Mouse (Mus musculus) testis, adult 2 months (tissue): ENCODE results near the gene Tmem178. TPM values are rescaled to one million over a fixed set of nuclear protein-coding genes. Genes with fewer than 3 reads are reported as not detected.

Source experiments
- H3K27ac ChIP-seq: fragments of 200-500 bp; 2 replicates; pipeline ENCODE4 v1.5.1; 2012; ENCODE audit warnings: low read depth, low read length; ENCODE audit not compliant: control insufficient read depth, insufficient read depth
- H3K27me3 ChIP-seq: fragments of 200-500 bp; 2 replicates; pipeline ENCODE4 v1.6.1; 2012; ENCODE audit warnings: mild to moderate bottlenecking, low read length, moderate library complexity; ENCODE audit not compliant: control insufficient read depth, insufficient read depth
- H3K36me3 ChIP-seq: fragments of 200-500 bp; 2 replicates; pipeline ENCODE4 v1.6.1; 2012; ENCODE audit warnings: mild to moderate bottlenecking, low read length; ENCODE audit not compliant: control insufficient read depth, insufficient read depth
- H3K4me1 ChIP-seq: fragments of 200-500 bp; 2 replicates; pipeline ENCODE4 v1.6.1; 2012; ENCODE audit warnings: low read length; ENCODE audit not compliant: control insufficient read depth, insufficient read depth
- H3K4me3 ChIP-seq: fragments of 200-500 bp; 2 replicates; pipeline ENCODE4 v1.5.1; 2012; ENCODE audit warnings: low read depth, mild to moderate bottlenecking, low read length, moderate library complexity, mixed read lengths; ENCODE audit not compliant: control insufficient read depth
- CTCF ChIP-seq: fragments of 200-500 bp; IDR thresholded peaks from 2 replicates; pipeline ENCODE4 v1.5.1; 2012; ENCODE audit warnings: low read depth, mild to moderate bottlenecking, inconsistent platforms, low read length, moderate library complexity; ENCODE audit not compliant: control insufficient read depth, insufficient read depth, insufficient replicate concordance
- POLR2A ChIP-seq: fragments of 200-500 bp; IDR thresholded peaks from 2 replicates; pipeline ENCODE4 v1.6.1; 2012; ENCODE audit warnings: low read depth, mild to moderate bottlenecking, inconsistent platforms, low read length, moderate library complexity; ENCODE audit not compliant: control insufficient read depth
- polyA plus RNA-seq: library from polyadenylated mRNA; depleted of rRNA; stranded (reverse); fragments of >200 nt; gene quantifications from 2 replicates; pipeline ENCODE4 v1.2.3, GENCODE M21; 2012

Gene Tmem178
- polyA plus RNA-seq, 1 experiment: 0.30 TPM

DNA sequence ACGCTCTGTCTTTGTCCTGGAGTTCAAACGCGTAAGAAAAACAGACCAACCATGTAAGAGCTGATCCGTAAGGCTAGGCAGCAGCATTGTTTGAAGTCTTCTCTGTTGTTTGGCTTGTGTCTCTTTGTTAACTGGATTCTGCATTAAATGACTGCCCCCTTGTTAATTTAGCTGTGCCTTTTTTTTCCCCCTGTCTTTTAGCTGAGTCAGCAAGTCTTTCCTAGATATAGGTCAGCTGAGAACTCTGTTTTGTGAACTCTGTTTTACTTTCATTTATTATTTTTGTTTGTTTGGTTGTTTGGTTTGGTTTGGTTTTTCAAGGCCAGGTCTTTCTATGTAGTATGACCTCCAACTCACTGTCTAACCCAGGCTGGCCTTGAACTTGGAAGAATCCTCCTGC lies 57.2 kb downstream of the Tmem178 start:
- H3K36me3 ChIP-seq: no peaks in the 10 kb centered on the region
- TF ChIP-seq CTCF: no peak
- TF ChIP-seq POLR2A: no peak
- H3K4me1 ChIP-seq: no peaks in the 10 kb centered on the region
- no peak overlapping the region for H3K27ac ChIP-seq
- no peaks in the 10 kb centered on the region for H3K27me3 ChIP-seq
- H3K4me3 ChIP-seq: no peak overlapping the region

DNA sequence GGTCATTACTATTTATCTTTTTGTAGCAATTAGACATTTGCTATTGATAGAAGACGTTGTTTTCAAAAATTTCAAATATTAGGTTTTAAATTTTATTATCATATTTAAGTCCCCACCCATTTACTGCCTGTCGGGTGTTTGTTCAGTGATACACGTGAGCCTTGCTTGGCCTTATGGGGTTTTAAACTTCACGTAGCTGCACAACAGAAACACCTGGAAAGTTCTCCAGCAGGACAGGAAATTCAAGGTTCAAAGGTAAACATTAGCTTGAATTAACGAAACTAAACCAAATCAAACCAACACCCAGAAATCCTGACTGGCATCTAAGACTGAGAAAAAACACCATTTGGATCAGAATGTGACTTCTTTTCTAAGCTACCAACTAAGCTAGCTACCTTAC lies 57.7 kb downstream of the Tmem178 start:
- Histone ChIP-seq H3K36me3 (no peaks in the 10 kb centered on the region), H3K27me3 (no peaks in the 10 kb centered on the region), H3K4me1 (no peaks in the 10 kb centered on the region), H3K4me3 (no peak overlapping the region), H3K27ac (no peak overlapping the region)
- TF ChIP-seq POLR2A: no peak
- no peak for TF ChIP-seq CTCF

DNA sequence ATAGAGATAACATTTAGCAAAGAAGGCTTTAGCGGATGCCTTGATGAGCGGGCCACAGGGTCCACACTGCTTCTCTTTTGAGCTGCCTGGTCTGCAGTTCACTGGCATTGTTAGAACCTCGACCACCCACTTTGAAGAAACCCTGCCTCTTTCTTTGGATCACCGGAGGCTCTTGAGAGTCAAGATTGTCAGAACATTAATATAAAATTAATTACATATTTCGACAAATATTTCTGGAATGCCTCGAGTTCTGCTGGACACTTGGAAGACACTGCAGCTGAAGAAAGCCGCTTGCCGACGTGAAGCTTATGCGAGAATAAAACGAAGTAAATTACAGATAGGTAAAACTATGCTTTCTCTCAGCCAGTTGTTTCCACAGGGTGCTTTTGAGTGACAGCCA lies 60.0 kb downstream of the Tmem178 start:
- Histone ChIP-seq H3K27ac (no peak overlapping the region), H3K36me3 (no peaks in the 10 kb centered on the region), H3K27me3 (no peaks in the 10 kb centered on the region), H3K4me1 (no peaks in the 10 kb centered on the region), H3K4me3 (no peak overlapping the region)
- no peak for TF ChIP-seq POLR2A
- TF ChIP-seq CTCF: no peak

DNA sequence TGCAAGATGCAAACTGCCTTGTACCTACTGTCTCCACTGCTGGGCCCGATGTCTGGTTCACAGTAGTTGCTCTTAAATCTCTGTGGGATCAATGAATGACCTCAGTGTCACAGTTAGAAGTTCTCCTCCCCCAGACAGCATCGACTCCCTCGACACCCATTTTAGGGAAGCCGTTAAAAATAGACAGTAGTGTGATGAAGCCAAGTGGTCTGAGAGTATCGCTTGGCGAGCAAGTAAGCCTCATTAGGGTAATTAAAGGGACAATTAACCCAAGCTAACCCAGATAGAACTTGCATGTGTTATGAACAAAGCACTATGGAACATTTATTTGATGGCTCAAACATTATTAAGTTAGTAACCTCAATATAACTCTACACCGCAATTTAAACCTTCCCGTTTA lies 60.9 kb downstream of the Tmem178 start:
- Histone ChIP-seq H3K4me3 (no peak overlapping the region), H3K27me3 (no peaks in the 10 kb centered on the region), H3K4me1 (no peaks in the 10 kb centered on the region), H3K27ac (no peak overlapping the region), H3K36me3 (no peaks in the 10 kb centered on the region)
- TF ChIP-seq POLR2A: no peak
- no peak for TF ChIP-seq CTCF

DNA sequence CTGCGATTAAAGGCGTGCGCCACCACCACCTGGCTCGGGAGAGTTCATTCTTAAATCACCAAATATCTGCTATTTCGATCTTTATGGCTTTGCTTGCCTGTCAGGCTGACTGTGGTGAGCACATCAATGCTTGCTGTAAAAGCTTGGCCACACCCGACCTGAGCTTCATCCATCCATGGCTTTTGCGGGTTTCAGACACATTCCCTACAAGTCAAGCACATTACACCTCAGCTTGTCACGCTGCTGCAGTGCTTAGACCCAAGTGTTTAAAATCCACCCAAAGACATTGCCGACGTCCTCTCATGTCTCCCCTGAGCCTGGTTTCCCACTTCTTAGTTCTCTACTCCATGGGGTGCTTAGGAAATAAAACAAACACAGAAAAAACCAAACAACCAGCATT lies 64.7 kb downstream of the Tmem178 start:
- TF ChIP-seq POLR2A: no peak
- no peak for TF ChIP-seq CTCF
- H3K36me3 ChIP-seq: no peaks in the 10 kb centered on the region
- H3K27me3 ChIP-seq: no peaks in the 10 kb centered on the region
- H3K4me3 ChIP-seq: no peak overlapping the region
- H3K4me1 ChIP-seq: peaks cover 2% of the 10 kb centered on the region; the same call in 1 of the 2 replicates
- no peak overlapping the region for H3K27ac ChIP-seq

DNA sequence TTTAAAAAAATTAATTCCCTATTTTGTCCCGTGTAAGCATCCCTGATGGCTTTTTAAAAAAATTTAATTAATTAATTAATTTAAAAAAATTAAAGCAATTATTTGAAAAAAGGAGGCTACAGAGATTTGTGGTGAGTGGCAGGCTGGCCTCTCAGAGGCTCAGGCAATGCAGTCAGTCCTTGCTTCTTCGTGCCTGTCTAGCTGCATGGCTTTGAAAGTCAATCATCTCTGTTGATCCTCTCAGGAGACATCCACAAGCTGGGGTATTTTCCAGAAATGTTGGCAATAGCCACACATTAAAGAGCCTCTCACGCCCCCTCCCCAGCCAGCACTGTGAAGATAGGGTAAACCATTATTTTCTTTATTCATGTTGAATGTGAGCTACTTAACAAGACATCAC lies 65.8 kb downstream of the Tmem178 start:
- Histone ChIP-seq H3K4me1 (peaks cover 2% of the 10 kb centered on the region; the same call in 1 of the 2 replicates), H3K27ac (no peak overlapping the region), H3K36me3 (no peaks in the 10 kb centered on the region), H3K4me3 (no peak overlapping the region), H3K27me3 (no peaks in the 10 kb centered on the region)
- no peak for TF ChIP-seq CTCF
- TF ChIP-seq POLR2A: no peak

DNA sequence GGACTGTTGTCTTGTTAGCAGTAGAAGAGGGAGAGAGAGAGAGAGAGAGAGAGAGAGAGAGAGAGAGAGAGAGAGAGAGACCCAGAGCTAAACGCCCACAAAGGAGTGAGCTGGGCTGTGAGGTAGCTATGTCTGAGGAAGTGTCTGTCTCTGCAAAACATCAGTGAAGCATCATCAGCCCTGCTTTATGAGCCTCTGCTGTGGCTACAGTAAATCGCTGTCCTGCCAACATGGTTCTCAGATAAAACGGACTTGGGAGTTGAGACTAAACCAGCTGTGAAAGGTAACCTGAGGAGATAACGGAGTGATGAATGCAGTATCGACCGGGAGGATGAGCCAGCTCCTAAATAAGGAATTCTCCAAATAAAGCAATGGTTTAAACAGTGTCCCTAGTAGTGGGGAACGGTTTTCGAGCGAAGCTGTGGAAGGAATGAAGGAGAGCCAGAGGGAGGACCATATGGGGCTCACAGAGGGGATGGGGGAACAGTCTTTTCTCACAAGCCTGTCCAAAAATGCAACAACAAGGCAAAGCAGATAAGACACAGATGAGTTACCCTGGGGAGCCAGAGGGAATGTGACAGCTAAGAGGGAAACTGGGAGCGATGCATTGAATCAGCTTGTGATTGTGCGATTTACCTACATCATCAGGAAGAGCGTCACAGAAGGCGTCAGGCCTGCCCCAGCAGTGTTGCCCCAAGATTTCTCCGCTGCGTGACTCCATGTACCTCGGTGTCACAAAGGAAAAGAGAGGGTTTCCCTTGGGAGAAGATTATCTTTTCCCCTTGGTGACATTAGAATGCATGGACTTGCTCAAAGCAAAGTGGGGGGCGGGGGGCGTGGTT lies 66.6 kb downstream of the Tmem178 start:
- no peak for TF ChIP-seq POLR2A
- TF ChIP-seq CTCF: no peak
- Histone ChIP-seq H3K4me3 (no peak overlapping the region), H3K27me3 (no peaks in the 10 kb centered on the region), H3K36me3 (no peaks in the 10 kb centered on the region), H3K27ac (no peak overlapping the region), H3K4me1 (peaks cover 2% of the 10 kb centered on the region; the same call in 1 of the 2 replicates)
